Mouse (Mus musculus): ENCODE measurements around the gene Mif.

GRCm38 (mm10) chr10:75829529-75830274 is 30.3 kb downstream of the Mif start:
- TF ChIP-seq POLR2A (IDR thresholded peaks at IDR 0.05; ENCODE audit: borderline replicate concordance, extremely low read depth, low read depth, low read length): no peak
- TF ChIP-seq CTCF (IDR thresholded peaks at IDR 0.05; ENCODE audit: insufficient read depth, low read length): no peak
